Mouse (Mus musculus): ENCODE results near the gene Pdcd4. TPM values are rescaled to one million over a fixed set of nuclear protein-coding genes. Genes with fewer than 3 reads are reported as not detected.
"Not testable (repeated sequence)": the region's sequence is repeated elsewhere in the genome, so short reads cannot be mapped to it uniquely, and the experiment has no call there.

The Pdcd4 gene
- total RNA-seq, 2 experiments from 2014 or later: 16.4 to 16.5 TPM

GRCm38 (mm10) chr19:53899941-53900610, 8.0 kb downstream of the Pdcd4 start:
- DNase-seq (ENCODE audit: low spot score): no peak

GRCm38 (mm10) chr19:53901931-53902738, 10.1 kb downstream of the Pdcd4 start:
- no peak for DNase-seq (ENCODE audit: low spot score)

GRCm38 (mm10) chr19:53902739-53903487, 10.9 kb downstream of the Pdcd4 start:
- DNase-seq (ENCODE audit: low spot score): peak; percentile 94

GRCm38 (mm10) chr19:53903507-53904321, 11.7 kb downstream of the Pdcd4 start:
- peak; percentile 40 for DNase-seq (ENCODE audit: low spot score)

- no peak for DNase-seq (ENCODE audit: low spot score)
Observed at GRCm38 (mm10) chr19:53904833-53905480, 12.9 kb downstream of the Pdcd4 start.

- no peak for DNase-seq (ENCODE audit: low spot score)
Observed at GRCm38 (mm10) chr19:53906033-53906702, 14.1 kb downstream of the Pdcd4 start.

DNA sequence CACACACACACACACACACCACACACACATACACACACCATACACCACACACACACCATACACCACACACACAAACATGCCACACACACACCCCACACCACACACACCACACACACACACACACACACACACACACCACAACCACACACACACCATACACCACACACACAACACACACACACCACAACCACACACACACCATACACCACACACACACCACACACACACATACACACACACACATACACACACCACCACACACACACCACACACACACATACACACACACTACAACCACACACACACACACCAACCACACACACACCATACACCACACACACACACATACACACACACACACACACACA, 14.7 kb downstream of the Pdcd4 start:
- not testable (repeated sequence) for DNase-seq (ENCODE audit: low spot score)

DNA sequence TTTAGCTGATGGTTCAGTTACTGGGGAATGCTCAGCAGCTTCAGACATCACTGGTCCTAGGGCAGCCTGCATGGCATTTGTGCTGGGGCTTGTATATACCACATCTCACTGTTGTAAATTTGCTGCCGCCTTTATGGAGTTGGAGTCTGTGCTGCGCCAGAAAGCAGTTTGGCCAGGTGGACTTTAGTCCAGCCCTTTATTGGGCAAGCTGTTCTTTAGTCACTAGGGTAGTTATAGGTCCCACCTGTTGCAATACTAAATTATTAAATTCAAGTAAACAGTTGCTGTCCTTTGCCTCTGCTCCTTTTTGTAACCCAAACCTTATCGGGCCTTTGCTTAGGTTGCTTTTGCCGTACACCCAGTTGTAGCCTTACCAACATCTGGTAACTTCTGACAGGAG, 22.9 kb downstream of the Pdcd4 start:
- DNase-seq (ENCODE audit: low spot score): no peak

DNA sequence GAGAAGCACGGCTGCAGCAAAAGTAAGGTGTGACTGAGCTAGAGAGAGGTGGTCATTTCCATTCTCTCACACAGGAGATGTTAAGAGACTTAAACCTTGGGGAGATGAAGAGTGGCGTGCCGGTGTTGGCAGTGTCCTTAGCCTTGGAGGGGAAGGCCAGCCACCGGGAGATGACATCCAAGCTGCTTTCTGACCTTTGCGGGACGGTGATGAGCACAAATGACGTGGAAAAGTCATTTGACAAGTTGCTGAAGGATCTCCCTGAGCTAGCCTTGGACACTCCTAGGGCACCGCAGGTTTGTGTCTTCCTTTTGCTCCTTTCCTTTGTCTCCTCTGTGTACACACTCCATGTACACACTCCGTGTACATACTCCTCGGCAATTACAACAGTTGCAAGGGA, 27.5 kb downstream of the Pdcd4 start:
- no peak for DNase-seq (ENCODE audit: low spot score)

DNA sequence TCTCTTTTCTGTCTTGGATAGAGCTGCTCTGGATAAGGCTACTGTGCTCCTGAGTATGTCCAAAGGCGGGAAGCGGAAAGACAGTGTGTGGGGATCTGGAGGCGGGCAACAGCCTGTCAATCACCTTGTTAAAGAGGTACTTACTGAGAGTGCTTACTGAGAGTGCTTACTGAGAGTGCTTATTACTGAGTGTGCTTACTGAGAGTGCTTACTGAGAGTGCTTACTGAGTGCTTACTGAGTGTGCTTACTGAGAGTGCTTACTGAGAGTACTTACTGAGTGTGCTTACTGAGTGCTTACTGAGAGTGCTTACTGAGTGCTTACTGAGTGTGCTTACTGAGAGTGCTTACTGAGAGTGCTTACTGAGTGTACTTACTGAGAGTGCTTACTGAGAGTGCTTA, 30.0 kb downstream of the Pdcd4 start:
- not testable (repeated sequence) for DNase-seq (ENCODE audit: low spot score)

- no peak for DNase-seq (ENCODE audit: low spot score)
Observed at GRCm38 (mm10) chr19:53925338-53925751, 33.3 kb downstream of the Pdcd4 start.

DNA sequence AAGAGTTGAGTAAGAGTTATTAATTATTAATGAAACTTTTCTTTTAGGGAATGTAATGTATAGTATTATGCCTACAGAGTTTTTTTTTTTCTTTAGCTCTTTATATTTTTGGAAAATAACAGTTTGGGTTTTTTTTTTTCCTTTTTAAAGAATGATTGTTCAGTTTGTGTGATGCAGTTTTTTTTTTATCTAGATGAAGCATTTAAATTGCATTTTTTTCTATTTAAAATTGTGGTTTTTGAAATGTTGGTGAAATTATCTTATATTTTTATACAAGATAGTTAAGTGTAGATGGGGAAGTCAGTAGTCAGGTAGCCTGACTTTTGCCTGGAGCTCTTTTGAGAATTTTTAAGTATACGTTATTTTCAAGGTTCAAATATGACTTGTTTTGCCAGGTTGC, 34.7 kb downstream of the Pdcd4 start:
- no peak for DNase-seq (ENCODE audit: low spot score)

GRCm38 (mm10) chr19:53929218-53929617, 37.2 kb downstream of the Pdcd4 start:
- DNase-seq (ENCODE audit: low spot score): no peak

DNA sequence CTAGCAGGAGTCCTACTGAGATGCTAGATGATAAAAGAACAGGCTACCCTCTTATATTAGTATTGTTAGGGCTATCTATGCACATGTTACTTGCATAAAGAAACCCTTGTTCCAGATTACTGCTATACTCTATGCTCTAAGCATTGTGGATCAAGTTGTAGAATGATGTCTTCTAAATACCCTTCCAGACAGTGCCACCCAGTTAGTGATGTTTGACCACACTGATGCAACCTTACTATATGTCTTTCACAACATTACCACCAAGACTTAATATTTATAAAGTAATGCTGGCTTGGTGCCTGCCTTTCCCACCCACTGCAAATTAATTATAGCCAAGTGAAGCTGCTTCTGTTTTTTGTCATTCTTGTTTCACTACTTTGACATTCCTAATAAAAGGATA, 41.0 kb downstream of the Pdcd4 start:
- DNase-seq (ENCODE audit: low spot score): no peak

- no peak for DNase-seq (ENCODE audit: low spot score)
Observed at GRCm38 (mm10) chr19:53934046-53934445, 42.0 kb downstream of the Pdcd4 start.

GRCm38 (mm10) chr19:53939467-53939866, 47.4 kb downstream of the Pdcd4 start:
- no peak for DNase-seq (ENCODE audit: low spot score)

GRCm38 (mm10) chr19:53941139-53941538, 49.1 kb downstream of the Pdcd4 start:
- DNase-seq (ENCODE audit: low spot score): no peak

DNA sequence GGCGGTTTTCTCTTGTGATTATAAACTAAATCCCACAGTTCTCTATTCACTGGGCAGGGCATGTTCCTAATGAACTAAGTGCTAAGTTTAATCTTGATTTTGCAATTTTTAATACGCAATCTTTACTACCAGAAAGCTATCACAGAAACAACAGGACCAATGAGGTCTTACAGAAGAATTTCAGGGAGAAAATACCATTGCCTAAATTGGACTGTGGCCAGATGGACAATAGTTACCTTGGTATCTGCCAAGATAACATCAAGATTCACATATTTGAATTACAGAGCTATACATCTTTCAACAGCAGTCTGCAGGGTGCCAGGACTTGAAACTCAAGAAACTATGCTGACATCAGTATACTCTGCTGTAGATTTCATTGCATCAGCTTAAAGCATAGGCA, 50.3 kb downstream of the Pdcd4 start:
- no peak for DNase-seq (ENCODE audit: low spot score)

- DNase-seq (ENCODE audit: low spot score): peak; percentile 99
Observed at GRCm38 (mm10) chr19:53943802-53944785, 52.1 kb downstream of the Pdcd4 start, which contains the start of the genes Shoc2 and Bbip1. TSS of gene Shoc2 (plus strand) at chr19:53944306. TSS of gene Bbip1 (minus strand) at chr19:53944627.

Measured in gastrocnemius, adult 18-20 months (tissue).